Mouse (Mus musculus) kidney, postnatal 14 days (tissue): ENCODE data around the gene Matk.
"Not testable (repeated sequence)": the region's sequence is repeated elsewhere in the genome, so short reads cannot be mapped to it uniquely, and the experiment has no call there.

Experiments used
- DNase-seq: peaks from one replicate; pipeline ENCODE4 v3.0.0; 2022; ENCODE audit warnings: mixed read lengths

Gene Matk

GRCm38 (mm10) chr10:81252424-81253419 is at the start of gene Matk:
Matk (plus strand) TSS chr10:81252935.
- DNase-seq: peak; percentile 66

- no peak for DNase-seq
These were observed 49.6 kb upstream of the Matk start for GRCm38 (mm10) chr10:81202978-81203720.

GRCm38 (mm10) chr10:81204137-81204536 is 48.6 kb upstream of the Matk start:
- DNase-seq: no peak

GRCm38 (mm10) chr10:81210154-81210553 is 42.6 kb upstream of the Matk start:
- DNase-seq: no peak

GRCm38 (mm10) chr10:81216260-81216659 is 36.5 kb upstream of the Matk start:
- DNase-seq: no peak

- DNase-seq: no peak
These were observed 35.9 kb upstream of the Matk start for GRCm38 (mm10) chr10:81216810-81217209.

GRCm38 (mm10) chr10:81217267-81217666 is 35.5 kb upstream of the Matk start:
- DNase-seq: not testable (repeated sequence)

GRCm38 (mm10) chr10:81217964-81218363 is 34.8 kb upstream of the Matk start:
- peak; percentile 72 for DNase-seq

GRCm38 (mm10) chr10:81221402-81222015 is 31.2 kb upstream of the Matk start:
- DNase-seq: no peak

GRCm38 (mm10) chr10:81223731-81224130 is 29.0 kb upstream of the Matk start:
- not testable (repeated sequence) for DNase-seq

- no peak for DNase-seq
These were observed 22.8 kb upstream of the Matk start for GRCm38 (mm10) chr10:81229735-81230437.

GRCm38 (mm10) chr10:81230438-81231332 is 22.1 kb upstream of the Matk start, which contains the start of gene Atcay:
Atcay (minus strand) TSS chr10:81230833.
- DNase-seq: no peak

- no peak for DNase-seq
These were observed 21.3 kb upstream of the Matk start for GRCm38 (mm10) chr10:81231436-81231835.

- DNase-seq: peak; percentile 93
These were observed 20.0 kb upstream of the Matk start, which contains the start of gene Zfr2 for GRCm38 (mm10) chr10:81232580-81233225. Zfr2 (plus strand) TSS chr10:81233155.

GRCm38 (mm10) chr10:81233226-81233585 is 19.5 kb upstream of the Matk start:
- DNase-seq: no peak

- no peak for DNase-seq
These were observed 18.5 kb upstream of the Matk start for GRCm38 (mm10) chr10:81234206-81234605.

- DNase-seq: no peak
These were observed 16.1 kb upstream of the Matk start for GRCm38 (mm10) chr10:81236471-81237268.

GRCm38 (mm10) chr10:81238618-81239017 is 14.1 kb upstream of the Matk start:
- DNase-seq: no peak

GRCm38 (mm10) chr10:81240876-81241275 is 11.9 kb upstream of the Matk start:
- DNase-seq: no peak

- no peak for DNase-seq
These were observed 10.7 kb upstream of the Matk start for GRCm38 (mm10) chr10:81242021-81242420.
